Mouse (Mus musculus) small intestine, adult 2 months (tissue): Measurements from ENCODE around the gene Icam1.

Experiments used
- CTCF ChIP-seq: fragments of 200-500 bp; IDR thresholded peaks from 2 replicates; pipeline ENCODE4 v1.5.1; 2012; ENCODE audit warnings: low read depth, mild to moderate bottlenecking, control low read depth, inconsistent platforms, low read length, moderate library complexity, mixed read lengths; ENCODE audit not compliant: insufficient replicate concordance, insufficient read length; ENCODE audit errors: extremely low read depth
- POLR2A ChIP-seq: fragments of 200-500 bp; IDR thresholded peaks from 2 replicates; pipeline ENCODE4 v1.6.1; 2012; ENCODE audit warnings: low read depth, mild to moderate bottlenecking, control low read depth, inconsistent platforms, low read length, moderate library complexity

DNA sequence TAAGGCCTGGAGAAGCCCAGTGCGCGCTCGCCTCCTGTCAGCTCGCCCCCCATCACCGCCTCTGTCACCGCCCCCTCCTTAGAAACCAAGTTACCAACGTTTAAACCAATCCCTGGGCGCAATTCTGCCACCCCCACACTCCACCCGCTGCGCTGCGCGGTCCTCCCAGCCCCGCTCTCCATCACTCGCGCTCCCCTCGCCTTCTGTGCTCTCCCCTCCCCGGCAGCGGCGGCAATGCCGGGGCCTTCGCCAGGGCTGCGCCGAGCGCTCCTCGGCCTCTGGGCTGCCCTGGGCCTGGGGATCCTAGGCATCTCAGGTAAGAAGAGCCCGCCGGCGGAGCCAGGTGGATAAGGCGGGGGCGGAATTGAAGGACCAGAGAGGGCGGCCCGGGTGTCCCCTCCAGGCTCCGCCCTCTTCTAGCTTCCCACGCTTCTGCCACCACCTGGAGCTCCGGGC lies 16.1 kb downstream of the Icam1 start, which contains the start of gene Icam5:
- TF ChIP-seq CTCF (no peak), POLR2A (no peak)
